Mouse (Mus musculus): ENCODE data around the gene Rpl22. TPM values are rescaled to one million over a fixed set of nuclear protein-coding genes. Genes with fewer than 3 reads are reported as not detected.

The Rpl22 gene
- polyA plus RNA-seq (2015; fragmentation: Nextera tagmentation; extraction: Ambion mirVana) = 372 and 377 TPM in 2 replicates

GRCm38 (mm10) chr4:152325574-152326411 is at the start of gene Rpl22:
Rpl22 (plus strand) TSS chr4:152325742.
- H3K4me1 ChIP-seq = peaks cover 12% of the 10 kb centered on the region
- WGBS = under 1% methylated on average over 70 of the region's 70 CpGs
- peaks cover 25% of the 10 kb centered on the region for H3K36me3 ChIP-seq
- H3K27me3 ChIP-seq (replicated peaks) = no peaks in the 10 kb centered on the region
- ATAC-seq (ENCODE audit: insufficient read depth, low FRiP score, low read depth) = peak; percentile 98
- peak within 1 kb of the TSS; percentile 72 for H3K4me2 ChIP-seq
- no peaks in the 10 kb centered on the region for H3K9me3 ChIP-seq
- peak within 1 kb of the TSS; percentile 100 for H3K4me3 ChIP-seq (replicated peaks)
- H3K9ac ChIP-seq = peak within 1 kb of the TSS; percentile 98
- peak within 1 kb of the TSS; percentile 69 for H3K27ac ChIP-seq

GRCm38 (mm10) chr4:152276389-152277347 is 48.9 kb upstream of the Rpl22 start:
- Histone ChIP-seq H3K27me3 (replicated peaks) (peaks cover 38% of the 10 kb centered on the region), H3K4me1 (peaks cover 36% of the 10 kb centered on the region), H3K9me3 (no peaks in the 10 kb centered on the region), H3K36me3 (no peaks in the 10 kb centered on the region), H3K4me3 (replicated peaks) (no peak overlapping the region), H3K4me2 (no peak overlapping the region), H3K9ac (no peak overlapping the region), H3K27ac (no peak overlapping the region)
- ATAC-seq (ENCODE audit: insufficient read depth, low FRiP score, low read depth) = no peak
- WGBS = 60% methylated on average over 10 of the region's 10 CpGs

GRCm38 (mm10) chr4:152277916-152278315 is 47.6 kb upstream of the Rpl22 start:
- WGBS = 61% methylated on average over 2 of the region's 2 CpGs
- ATAC-seq (ENCODE audit: insufficient read depth, low FRiP score, low read depth) = no peak
- Histone ChIP-seq H3K9ac (no peak overlapping the region), H3K4me1 (peaks cover 28% of the 10 kb centered on the region), H3K36me3 (no peaks in the 10 kb centered on the region), H3K27me3 (replicated peaks) (peaks cover 51% of the 10 kb centered on the region), H3K9me3 (no peaks in the 10 kb centered on the region), H3K4me3 (replicated peaks) (no peak overlapping the region), H3K4me2 (no peak overlapping the region), H3K27ac (no peak overlapping the region)

DNA sequence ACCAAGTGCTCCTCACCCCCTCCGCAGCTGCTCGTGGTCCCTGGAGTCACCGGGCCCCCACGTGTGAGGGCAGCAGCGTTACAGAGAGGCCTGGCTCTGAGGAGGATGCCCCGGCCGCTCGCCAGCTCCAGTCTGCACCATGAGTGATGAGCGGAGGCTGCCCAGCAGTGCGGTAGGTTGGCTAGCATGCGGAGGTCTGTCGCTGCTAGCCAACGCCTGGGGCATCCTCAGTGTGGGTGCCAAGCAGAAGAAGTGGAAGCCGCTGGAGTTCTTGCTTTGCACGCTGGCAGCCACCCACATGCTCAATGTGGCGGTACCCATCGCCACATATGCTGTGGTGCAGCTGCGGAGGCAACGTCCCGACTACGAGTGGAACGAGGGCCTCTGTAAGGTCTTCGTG is 46.6 kb upstream of the Rpl22 start:
- H3K36me3 ChIP-seq = no peaks in the 10 kb centered on the region
- peaks cover 25% of the 10 kb centered on the region for H3K4me1 ChIP-seq
- 84% methylated on average over 23 of the region's 23 CpGs for WGBS
- no peak overlapping the region for H3K27ac ChIP-seq
- H3K4me3 ChIP-seq (replicated peaks) = no peak overlapping the region
- no peaks in the 10 kb centered on the region for H3K9me3 ChIP-seq
- H3K4me2 ChIP-seq = no peak overlapping the region
- ATAC-seq (ENCODE audit: insufficient read depth, low FRiP score, low read depth) = no peak
- no peak overlapping the region for H3K9ac ChIP-seq
- H3K27me3 ChIP-seq (replicated peaks) = peaks cover 55% of the 10 kb centered on the region

GRCm38 (mm10) chr4:152281601-152282000 is 43.9 kb upstream of the Rpl22 start:
- no peaks in the 10 kb centered on the region for H3K36me3 ChIP-seq
- H3K27me3 ChIP-seq (replicated peaks) = peaks cover 67% of the 10 kb centered on the region
- no peak overlapping the region for H3K4me3 ChIP-seq (replicated peaks)
- H3K4me2 ChIP-seq = no peak overlapping the region
- peaks cover 20% of the 10 kb centered on the region for H3K4me1 ChIP-seq
- no peak overlapping the region for H3K27ac ChIP-seq
- H3K9ac ChIP-seq = no peak overlapping the region
- ATAC-seq (ENCODE audit: insufficient read depth, low FRiP score, low read depth) = no peak
- WGBS = 52% methylated on average over 15 of the region's 15 CpGs
- no peaks in the 10 kb centered on the region for H3K9me3 ChIP-seq

- Histone ChIP-seq H3K4me1 (peaks cover 20% of the 10 kb centered on the region), H3K4me3 (replicated peaks) (peak overlapping the region; percentile 25), H3K27me3 (replicated peaks) (peaks cover 78% of the 10 kb centered on the region), H3K4me2 (peak overlapping the region; percentile 59), H3K27ac (no peak overlapping the region), H3K9ac (no peak overlapping the region), H3K9me3 (no peaks in the 10 kb centered on the region), H3K36me3 (no peaks in the 10 kb centered on the region)
- 21% methylated on average over 34 of the region's 34 CpGs for WGBS
- ATAC-seq (ENCODE audit: insufficient read depth, low FRiP score, low read depth) = no peak
Observed at GRCm38 (mm10) chr4:152282721-152283120, 42.8 kb upstream of the Rpl22 start.

GRCm38 (mm10) chr4:152283186-152283950 is 42.2 kb upstream of the Rpl22 start:
- H3K4me3 ChIP-seq (replicated peaks) = peak overlapping the region; percentile 25
- no peaks in the 10 kb centered on the region for H3K9me3 ChIP-seq
- H3K9ac ChIP-seq = no peak overlapping the region
- WGBS = 6% methylated on average over 68 of the region's 70 CpGs
- ATAC-seq (ENCODE audit: insufficient read depth, low FRiP score, low read depth) = peak; percentile 81; the same call in 1 of the 2 replicates
- peaks cover 20% of the 10 kb centered on the region for H3K4me1 ChIP-seq
- H3K36me3 ChIP-seq = no peaks in the 10 kb centered on the region
- H3K27ac ChIP-seq = no peak overlapping the region
- peaks cover 84% of the 10 kb centered on the region for H3K27me3 ChIP-seq (replicated peaks)
- peak overlapping the region; percentile 59 for H3K4me2 ChIP-seq

DNA sequence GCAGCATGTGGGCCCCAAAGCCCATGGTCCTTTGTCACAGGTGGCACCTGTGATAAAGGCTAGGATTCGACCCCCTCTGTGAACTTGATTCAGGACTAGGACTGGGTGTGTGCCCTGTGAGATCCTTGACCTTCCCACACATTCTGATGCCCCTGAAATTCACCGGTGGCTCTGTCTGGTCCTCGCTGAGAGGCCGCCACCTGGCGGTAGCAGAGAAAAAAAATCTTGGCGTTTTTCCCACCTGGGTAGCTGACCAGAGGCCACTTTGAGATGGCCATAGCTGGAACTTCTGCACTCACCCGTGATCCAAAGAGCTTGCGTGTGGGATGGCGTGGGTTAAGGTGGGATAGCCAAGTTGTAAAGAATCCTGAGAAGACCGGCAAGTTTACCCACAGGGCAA is 40.0 kb upstream of the Rpl22 start:
- no peak overlapping the region for H3K4me2 ChIP-seq
- no peak for ATAC-seq (ENCODE audit: insufficient read depth, low FRiP score, low read depth)
- peaks cover 24% of the 10 kb centered on the region for H3K4me1 ChIP-seq
- H3K27me3 ChIP-seq (replicated peaks) = peaks cover 88% of the 10 kb centered on the region
- no peak overlapping the region for H3K9ac ChIP-seq
- H3K9me3 ChIP-seq = no peaks in the 10 kb centered on the region
- H3K36me3 ChIP-seq = no peaks in the 10 kb centered on the region
- WGBS = 3% methylated on average over 10 of the region's 10 CpGs
- no peak overlapping the region for H3K4me3 ChIP-seq (replicated peaks)
- no peak overlapping the region for H3K27ac ChIP-seq

DNA sequence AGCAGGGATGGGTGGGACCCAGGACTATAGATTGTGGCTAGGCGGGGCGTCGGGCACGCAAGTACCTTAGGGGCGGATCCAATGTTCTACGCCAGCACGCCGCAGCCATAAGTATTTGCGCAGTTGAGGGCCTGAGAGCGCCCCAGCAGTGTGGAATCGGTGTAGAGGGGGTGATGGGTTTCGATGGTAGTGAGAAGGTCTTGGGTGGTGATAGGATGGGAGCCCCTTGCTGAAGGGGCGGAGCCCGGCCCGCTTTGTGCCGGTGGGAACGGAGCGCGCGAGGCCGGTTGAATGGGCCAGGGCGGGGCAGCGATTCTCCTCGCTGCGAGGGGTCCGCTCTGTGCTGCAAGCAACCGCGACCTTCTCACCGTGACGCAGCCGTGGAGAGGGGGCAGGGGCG is 39.4 kb upstream of the Rpl22 start:
- no peak for ATAC-seq (ENCODE audit: insufficient read depth, low FRiP score, low read depth)
- Histone ChIP-seq H3K4me1 (peaks cover 29% of the 10 kb centered on the region), H3K9me3 (no peaks in the 10 kb centered on the region), H3K27ac (no peak overlapping the region), H3K4me2 (peak overlapping the region; percentile 49), H3K27me3 (replicated peaks) (peaks cover 88% of the 10 kb centered on the region), H3K36me3 (no peaks in the 10 kb centered on the region), H3K9ac (no peak overlapping the region), H3K4me3 (replicated peaks) (peak overlapping the region; percentile 14)
- 6% methylated on average over 32 of the region's 32 CpGs for WGBS

DNA sequence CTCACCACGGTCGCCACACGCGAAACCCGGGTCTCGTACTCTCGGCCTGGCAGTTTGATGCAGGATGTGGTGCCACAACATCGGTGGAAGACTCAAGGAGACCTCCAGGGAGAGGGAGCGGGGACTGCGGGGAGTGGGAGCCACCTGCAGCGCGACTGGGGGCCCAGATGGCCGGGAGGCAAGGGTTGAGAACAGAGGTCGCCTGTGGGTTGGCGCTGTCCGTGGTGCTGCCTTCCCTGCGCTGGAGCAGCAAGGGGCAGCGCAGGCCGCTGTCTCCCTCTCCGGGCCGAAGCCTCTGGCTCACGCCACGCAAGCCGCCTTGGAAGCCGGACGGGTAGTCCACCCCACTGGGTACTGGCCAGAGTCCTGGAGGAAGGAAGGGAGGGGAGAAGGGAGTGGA is 38.7 kb upstream of the Rpl22 start:
- Histone ChIP-seq H3K4me3 (replicated peaks) (no peak overlapping the region), H3K9me3 (no peaks in the 10 kb centered on the region), H3K9ac (no peak overlapping the region), H3K4me2 (no peak overlapping the region), H3K27ac (no peak overlapping the region), H3K36me3 (no peaks in the 10 kb centered on the region), H3K27me3 (replicated peaks) (peaks cover 88% of the 10 kb centered on the region), H3K4me1 (peaks cover 29% of the 10 kb centered on the region)
- WGBS = 5% methylated on average over 25 of the region's 26 CpGs
- ATAC-seq (ENCODE audit: insufficient read depth, low FRiP score, low read depth) = no peak

DNA sequence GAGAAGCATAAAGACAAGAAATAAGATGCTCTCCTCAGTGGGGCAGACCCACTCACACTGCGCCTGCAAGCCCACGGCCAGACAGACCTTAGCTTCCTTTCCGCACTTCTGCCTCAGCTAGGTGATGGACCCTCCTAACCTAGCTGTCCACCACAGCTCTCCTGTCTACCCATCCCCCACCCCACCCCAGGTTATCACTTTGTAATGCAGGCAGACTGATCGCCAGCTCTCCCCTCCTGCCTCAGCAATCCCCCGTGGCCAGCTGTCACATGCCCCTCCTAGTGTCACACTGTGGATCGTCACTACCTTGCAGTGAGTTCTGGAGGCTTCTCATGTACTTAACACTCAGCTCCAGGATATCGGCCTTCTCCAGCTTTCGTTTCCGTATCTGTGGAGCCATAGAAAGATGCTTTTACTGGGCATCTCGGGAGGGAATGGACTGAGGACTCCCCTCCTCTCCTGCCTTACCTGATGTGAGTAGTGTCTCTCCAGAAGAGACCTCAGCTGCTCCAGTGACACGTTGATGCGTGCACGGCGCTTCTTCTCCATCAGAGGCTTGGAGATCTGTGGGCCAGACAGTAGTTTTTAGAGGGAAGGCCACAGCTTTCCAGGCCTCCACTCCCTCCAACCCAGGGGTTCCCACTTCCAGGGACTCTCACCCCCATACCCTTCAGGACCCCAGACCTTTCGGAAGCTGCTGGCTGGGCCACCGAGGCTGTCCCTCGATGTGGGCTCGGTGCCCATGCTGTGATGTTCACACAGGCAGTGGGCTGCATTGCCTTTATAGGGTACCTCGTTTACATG is 38.0 kb upstream of the Rpl22 start:
- no peak overlapping the region for H3K4me2 ChIP-seq
- no peaks in the 10 kb centered on the region for H3K9me3 ChIP-seq
- H3K4me3 ChIP-seq (replicated peaks) = no peak overlapping the region
- H3K36me3 ChIP-seq = no peaks in the 10 kb centered on the region
- ATAC-seq (ENCODE audit: insufficient read depth, low FRiP score, low read depth) = no peak
- peaks cover 29% of the 10 kb centered on the region for H3K4me1 ChIP-seq
- H3K27ac ChIP-seq = no peak overlapping the region
- H3K27me3 ChIP-seq (replicated peaks) = peaks cover 88% of the 10 kb centered on the region
- 23% methylated on average over 19 of the region's 19 CpGs for WGBS
- H3K9ac ChIP-seq = no peak overlapping the region

Measured in stomach, embryonic 15.5 days (tissue).